Mouse (Mus musculus) left cerebral cortex, adult 18-20 months (tissue): ENCODE measurements around the gene Trp53bp1. TPM values are rescaled to one million over a fixed set of nuclear protein-coding genes. Genes with fewer than 3 reads are reported as not detected.

Experiments
- DNase-seq, 2 experiments: peaks; one replicate each; pipeline ENCODE4 v3.0.0; 2021 to 2022; ENCODE audit warnings: low spot score in 2 of 2, mixed read lengths in 1 of 2
- total RNA-seq, 2 experiments: library from RNA; stranded (reverse); gene quantifications; 2 replicates each; pipeline ENCODE4 v1.2.3; 2021

The Trp53bp1 gene
- total RNA-seq, 2 experiments from 2014 or later, result 140 to 151 TPM

DNA sequence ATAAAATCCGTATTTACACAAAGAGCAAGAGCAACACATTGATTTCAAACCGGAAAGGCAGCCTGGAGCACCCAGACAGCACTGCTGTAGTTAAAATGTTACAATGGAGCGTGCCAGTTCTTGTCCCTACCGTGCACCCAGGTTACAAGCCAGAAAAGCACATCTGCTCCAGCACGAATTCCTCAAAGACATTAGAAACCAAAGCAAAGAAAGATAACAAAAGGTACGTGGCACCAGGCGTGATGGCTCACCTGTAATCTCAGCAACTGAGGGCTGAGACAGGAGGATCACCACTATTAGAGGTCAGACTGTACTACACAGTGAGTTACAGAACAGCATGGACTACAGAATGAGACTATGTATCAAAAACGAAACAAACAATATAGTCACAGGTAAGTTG lies 2.8 kb downstream of the Trp53bp1 start:
- DNase-seq, result no peak

DNA sequence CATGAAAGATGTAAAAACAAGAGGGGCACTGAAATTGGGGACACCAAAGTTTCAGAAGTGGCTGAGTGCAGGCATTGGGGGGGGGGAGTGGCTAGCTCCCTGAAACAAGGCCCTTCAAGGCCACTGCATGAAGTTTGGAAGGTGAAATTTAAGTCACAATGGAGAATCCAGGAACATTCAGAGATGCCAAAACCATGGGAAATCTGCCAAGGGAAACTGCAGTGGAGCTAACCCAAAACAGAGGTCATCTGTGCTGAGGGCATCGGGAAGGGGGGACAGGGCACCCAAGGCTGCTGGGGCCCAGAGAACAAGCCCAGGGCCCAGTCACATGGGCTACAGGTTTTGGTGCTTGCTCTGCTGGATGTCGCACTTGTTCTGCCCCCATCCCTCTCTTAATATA lies 21.4 kb downstream of the Trp53bp1 start:
- DNase-seq, result no peak

DNA sequence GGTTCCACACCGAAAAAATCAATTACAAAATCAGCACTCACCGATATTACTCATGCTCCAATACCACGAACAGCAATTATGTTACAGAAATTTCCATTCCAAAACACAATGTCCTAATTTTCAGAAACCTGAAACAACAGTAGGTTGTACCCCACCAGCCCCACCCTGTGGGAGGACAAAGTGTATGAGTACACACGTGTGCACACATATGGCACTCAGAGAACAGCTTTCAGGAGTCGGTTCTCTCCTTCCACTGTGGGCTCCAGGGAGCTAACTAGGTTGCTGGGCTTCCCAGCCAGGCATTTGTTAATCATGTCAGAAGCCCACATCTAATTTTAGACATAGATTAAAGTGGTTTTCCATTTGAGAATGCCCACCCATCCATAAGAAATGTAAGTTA lies 27.1 kb downstream of the Trp53bp1 start:
- DNase-seq, result no peak

DNA sequence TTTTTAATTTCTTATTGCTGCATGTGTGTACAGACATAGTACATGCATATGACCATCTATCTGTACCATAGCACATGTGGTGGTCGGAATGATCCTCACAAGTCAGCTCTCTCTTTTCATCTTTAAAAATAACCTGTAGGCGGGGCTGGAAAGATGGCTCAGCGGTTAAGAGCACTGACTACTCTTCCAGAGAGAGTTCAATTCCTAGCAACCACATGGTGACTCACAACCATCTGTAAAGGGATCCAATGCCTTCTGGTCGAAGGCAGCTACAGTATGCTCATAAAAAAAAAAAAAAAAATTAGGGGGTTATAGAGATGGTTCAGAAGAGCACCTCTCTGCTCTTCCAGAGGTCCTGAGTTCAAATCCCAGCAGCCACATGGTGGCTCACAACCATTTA lies 31.8 kb downstream of the Trp53bp1 start:
- DNase-seq, result no peak

DNA sequence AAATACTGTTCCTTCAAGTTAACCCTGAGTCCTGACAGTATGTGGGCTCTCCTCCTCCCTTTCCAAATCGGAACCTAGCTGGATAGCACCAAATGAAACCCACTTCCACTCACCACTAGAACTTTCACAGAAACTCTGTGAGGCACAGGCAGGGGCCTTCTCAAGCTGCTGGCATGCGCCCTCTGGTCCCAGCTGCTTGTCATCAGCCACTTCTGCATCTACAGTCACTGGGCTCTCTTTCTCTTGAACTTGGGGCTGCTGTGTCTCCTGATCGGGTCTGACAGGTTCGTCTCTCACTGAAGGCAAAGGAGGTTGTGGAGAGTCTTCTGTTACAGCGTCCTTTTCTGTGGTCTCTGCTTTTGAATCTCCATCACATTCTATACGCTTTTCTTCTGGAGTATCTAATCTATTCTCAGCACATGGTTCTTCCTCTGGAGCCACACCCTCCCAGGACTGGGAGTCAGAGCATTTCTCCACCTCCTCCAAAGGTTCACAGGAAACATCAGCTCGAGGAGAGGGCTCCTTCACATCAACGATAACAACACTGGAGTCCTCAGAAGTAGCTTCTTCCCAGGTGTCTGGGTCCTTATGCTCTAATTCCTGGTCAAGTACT lies 35.6 kb downstream of the Trp53bp1 start:
- no peak for DNase-seq

DNA sequence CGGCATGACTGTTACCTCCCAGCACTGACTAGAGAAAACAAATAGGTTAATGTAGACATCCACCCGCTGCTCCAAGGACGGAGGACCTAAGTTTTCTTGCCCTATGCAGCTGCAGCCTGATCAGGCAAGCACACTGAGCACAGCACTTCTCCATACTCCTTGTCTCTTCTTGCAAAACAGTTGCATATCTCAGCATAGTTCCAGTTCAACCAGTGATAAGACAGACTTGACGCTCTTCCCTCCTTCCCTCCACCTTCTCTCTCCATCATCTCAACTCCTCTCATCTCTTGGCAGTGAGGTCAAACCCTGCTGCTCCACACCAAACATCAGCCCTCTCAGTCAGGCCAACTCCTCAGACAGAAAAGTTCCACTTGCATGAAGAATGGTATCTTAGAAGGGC lies 43.1 kb downstream of the Trp53bp1 start:
- no peak for DNase-seq

DNA sequence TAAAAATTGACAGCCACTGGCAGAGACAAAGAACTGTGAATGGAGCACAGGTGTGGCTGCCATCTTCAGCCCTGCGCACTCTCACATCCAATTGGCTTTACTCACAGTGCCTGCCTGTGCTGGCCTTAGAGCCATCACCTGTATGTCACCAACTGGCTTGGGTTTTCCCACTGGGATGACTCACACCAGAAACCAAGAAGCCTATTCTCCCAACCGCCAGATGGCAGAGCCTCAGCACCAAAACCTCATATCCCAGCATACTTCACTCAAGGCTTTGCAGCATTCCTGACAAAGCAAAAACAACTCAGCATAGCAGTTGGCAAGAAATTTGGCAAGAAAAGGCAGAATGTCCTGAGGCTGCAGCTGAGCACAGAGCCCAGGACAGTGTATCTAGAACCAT lies 48.2 kb downstream of the Trp53bp1 start:
- DNase-seq, result peak; percentile 40 to 55

DNA sequence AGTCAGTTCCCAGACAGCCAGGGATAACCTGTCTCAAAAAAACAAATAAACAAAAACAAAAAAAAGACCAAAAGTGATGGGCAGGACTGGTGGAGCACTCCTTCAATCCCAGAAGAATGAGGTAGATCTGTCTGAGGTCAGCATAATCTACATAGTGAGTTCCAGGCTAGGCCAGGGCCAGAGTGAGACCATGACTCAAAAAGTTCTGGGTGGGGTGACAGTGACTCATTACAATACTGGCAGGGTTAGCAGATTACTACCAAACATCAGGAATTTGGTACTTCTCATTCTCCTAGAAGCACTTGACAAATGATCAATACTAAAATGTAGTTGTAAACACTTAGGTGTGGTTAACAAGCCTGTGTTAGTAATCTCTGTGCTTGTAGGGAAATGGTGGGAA lies 51.2 kb downstream of the Trp53bp1 start:
- DNase-seq, result no peak

DNA sequence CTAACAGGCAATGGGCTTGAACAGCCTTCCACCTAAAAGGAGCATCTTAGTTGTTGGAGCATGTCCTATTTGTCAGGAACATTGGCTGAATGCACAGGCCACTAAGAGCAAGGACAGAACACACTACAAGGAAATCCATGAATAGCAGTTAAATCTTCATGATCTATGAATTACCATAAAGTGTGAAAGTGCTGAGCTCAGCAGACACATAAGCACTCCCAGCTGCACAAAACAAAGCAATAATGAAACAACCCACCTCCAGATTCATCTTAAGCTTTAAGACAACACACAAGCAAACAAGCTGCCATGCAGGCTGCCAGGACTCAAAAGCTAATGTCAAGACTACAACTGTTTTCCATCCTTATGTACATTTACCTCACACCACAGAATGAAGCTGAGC lies 52.0 kb downstream of the Trp53bp1 start:
- DNase-seq, result no peak

DNA sequence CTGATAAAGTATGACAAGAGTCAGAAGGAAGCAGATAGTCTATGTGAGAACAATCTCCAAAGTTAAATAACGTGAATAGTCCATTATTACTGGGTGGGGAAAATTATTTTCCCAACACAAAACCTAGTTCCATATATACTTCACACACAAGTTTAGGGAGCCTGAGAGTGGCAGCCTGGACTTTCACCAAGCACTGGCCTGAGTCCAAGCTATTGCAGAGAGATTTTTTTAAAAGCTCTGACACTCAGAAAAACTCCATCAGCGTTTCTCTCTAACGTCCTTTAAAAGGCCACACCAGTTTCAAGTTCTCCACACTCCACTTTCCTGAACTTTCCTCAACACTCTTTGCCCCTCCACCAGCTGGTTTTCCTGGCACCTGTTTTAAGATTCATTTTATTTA lies 56.7 kb downstream of the Trp53bp1 start:
- DNase-seq, result no peak

DNA sequence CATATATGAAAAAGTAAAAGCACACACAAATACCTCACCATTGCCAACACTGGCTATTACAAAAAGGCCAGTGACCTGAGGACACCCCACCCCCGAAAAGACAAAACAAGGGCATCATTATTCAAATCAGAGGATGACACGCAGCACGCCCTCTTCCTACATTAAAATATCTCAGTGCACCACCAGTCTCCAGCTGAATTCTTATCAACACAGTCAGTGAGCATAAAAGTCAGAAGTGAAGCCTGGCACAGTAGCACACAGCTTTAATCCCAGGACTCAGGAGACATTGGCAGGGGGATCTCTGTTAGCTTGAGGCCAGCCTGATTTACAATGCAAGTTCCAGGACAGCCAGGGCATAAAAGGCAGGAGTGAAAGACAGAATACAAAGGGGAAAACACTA lies 64.7 kb downstream of the Trp53bp1 start:
- no peak for DNase-seq

DNA sequence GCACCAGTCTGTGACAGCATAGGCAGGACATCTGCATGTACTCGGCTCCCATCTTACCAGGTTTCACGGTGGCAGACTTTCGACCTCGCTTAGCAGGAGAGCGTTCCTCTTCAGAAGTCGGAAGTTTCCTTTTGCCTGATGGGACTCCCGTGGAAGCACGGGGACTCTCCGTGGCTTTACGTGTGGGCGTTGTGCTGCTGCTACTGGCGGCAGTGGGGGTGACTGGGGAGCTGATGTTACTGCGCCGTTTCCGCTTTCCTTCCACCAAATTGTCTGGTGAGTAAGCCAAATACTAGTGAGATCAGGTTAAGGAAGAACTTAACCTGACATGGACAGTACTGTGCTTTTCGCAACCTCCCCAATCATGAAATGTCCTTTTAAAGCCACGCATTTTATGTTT lies 66.9 kb downstream of the Trp53bp1 start:
- peak in 1 of 2 experiments; percentile 44 for DNase-seq

DNA sequence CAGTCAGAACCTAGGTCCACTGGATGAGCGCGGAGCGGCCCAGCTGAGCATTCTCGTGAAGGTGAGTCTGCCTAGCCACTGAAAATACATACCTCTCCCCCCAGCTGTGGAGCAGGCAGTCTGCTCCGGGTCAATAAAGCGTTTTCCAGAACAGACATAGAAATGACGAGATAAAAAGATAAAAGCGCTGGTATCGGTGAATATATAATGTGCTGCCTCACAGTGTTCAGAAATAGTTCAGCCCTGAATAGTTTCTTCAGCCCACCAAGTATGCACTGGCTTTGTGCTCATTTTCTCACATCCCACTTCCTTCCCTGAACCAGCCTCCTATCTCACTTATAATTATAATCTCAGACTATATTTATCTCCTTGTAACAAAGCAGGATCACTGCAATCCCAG lies 75.7 kb downstream of the Trp53bp1 start:
- DNase-seq, result peak in 1 of 2 experiments; percentile 39

DNA sequence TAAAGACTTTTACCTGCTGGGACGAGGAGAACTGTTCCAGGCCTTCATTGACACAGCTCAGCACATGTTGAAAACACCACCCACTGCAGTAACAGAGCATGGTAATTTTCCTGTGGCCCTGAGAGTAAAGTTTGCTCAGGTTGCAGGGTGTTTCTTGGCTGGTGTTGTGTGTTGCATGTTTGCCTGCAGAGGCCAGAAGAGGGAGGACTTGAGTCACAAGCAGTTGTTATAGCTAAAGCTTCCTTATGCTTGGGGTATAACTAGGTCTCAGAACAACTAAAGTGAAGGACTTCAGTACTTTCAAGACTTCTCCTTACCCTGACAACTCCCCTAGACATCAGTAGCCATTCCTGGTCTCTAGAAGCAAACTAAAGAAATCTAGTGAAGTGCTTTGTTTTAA lies 82.7 kb downstream of the Trp53bp1 start:
- DNase-seq, result no peak

DNA sequence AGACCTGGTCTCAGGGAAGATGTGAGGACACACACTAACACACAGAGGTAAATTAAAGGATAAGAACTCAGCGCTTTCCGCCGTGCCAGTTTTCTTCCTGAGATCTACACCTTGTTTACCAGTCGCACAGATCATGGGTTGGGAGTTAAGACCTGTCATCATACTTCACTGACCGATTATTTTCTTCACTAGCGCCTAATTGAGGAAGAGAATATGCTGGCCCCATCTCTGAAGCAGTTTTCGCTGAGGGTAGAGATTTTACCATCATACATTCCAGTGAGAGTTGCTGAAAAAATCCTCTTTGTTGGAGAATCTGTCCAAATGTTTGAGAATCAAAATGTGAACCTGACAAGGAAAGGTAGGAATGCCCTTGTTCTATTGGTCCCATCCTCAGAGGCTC lies 87.1 kb downstream of the Trp53bp1 start:
- DNase-seq, result no peak

DNA sequence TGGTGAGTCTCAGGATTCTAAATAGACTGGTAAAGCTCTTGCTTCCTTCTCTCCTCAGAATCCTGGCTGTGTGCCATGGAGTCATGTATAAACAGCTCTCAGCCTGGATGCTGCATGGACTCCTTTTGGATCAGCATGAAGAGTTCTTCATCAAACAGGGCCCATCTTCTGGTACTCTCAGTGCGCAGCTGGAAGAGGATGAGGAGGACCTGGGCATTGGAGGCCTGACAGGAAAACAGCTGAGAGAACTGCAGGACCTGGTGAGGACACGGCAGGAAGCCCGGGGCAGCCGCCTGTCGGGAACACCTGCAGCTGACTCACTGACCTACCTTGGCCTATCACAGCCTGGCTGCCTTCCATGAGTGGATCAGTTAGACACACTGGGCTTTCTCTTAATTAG lies 87.8 kb downstream of the Trp53bp1 start:
- no peak for DNase-seq

DNA sequence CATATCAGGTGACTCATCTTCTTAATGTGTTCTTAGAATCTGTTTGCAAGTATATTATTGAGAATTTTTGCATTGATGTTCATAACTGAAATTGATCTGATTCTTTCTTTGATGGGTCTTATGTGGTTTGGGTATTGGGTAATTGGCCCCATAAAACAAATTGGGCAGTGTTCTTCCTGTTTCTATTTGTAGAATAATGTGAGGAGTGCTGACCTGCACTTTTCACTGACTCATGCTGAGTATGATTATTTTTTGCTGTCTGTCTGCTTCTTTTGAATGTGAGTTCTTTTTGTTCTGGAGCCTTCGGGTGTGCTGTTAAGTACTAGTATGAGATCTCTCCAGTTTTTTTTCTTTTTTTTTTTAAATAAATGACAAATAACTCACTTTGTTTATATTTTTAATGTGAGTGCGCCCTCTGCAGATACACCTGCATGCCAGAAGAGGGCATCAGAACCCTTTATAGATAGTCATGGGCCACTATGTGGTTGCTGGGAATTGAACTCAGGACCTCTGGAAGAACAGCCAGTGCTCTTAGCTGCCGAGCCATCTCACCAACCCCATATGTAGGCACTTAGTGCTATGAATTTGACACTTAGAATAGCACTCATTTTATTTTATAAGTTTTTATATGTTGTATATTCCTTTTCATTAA lies 92.3 kb downstream of the Trp53bp1 start:
- no peak for DNase-seq

DNA sequence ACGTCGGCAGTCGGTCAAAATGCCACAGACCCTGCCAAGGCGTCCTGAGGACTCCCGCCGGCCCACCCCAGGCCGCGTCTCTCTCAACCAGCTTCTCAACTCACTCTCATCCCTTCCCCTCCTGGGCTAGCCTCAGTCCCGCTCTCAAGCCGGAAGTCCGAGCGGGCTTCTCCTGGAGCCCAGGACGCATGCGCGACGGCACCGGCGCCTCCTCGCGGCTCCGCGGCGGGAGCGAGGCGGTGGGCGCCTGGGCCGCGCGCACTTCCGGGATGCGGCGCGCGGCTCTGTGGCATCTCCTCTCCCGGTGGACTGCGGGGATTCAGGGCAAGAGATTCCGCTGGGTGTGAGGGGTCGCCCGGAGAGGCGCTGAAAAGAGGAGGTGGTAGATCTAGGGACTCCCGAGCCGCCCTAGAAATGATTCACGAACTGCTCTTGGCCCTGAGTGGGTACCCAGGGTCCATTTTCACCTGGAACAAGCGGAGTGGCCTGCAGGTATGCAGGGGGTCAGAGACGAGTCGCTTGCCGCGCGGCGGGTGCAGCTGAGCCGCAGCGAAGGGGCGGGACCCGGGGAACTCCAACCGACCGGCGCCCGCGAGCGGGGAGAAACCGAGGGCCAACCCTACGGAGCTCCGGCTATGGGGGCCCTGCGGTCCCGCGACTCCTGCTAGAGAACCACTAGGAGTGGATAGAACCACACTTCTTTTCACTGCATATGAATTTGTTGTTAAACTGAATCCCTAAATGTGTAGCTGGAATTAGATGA lies 100.0 kb downstream of the Trp53bp1 start, which contains the start of gene Zscan29:
TSS of gene Zscan29 (minus strand) at position 146 of the 763 bp plus-strand sequence.
- peak; percentile 86 to 89 for DNase-seq

DNA sequence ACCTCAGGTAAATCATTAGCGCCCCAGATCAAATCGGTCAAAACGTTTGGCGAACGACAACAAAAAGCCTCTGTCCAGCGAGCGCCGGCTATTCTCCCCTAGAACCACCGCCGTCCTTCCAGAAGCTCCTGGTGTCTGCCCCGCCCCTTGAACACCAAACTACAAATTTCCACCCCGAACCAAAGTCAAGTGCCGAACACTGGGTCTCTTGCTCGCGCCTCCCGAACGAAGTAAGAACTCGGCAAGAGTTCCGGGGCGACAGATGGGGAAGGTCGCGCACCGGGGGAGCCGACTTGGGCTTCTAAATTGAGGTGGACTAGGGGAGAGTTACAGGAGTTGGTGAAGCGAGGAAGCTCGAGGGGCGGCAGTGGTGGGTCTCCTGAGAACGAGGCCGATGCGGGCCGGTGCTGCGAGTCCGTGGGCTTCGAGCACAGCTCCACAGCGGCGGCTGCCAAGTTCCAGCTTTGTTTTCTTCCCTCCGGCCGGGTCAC lies 100.7 kb downstream of the Trp53bp1 start, which contains the start of gene Tubgcp4:
TSS of gene Tubgcp4 (plus strand) at position 174 of the 491 bp plus-strand sequence.
- no peak for DNase-seq

DNA sequence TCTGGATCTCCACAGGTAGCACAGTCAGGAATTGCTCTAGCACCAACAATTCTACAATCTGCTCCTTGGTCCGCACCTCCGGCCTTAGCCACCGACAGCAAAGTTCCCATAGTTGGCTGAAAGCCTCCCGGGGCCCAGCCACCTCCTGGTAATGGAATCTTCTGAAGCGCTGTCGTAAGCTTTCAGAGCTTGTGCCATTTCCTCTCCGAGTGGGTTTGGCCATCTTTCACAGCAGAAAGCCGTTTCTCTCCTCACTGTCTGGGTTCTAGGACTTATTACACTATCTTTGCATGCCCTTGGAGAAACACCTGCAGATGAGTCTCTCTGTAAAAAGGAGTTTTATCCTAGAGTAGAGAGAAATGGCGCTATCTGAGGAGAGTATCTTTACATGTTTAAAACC lies 101.3 kb downstream of the Trp53bp1 start:
- DNase-seq, result peak in 1 of 2 experiments; percentile 12

DNA sequence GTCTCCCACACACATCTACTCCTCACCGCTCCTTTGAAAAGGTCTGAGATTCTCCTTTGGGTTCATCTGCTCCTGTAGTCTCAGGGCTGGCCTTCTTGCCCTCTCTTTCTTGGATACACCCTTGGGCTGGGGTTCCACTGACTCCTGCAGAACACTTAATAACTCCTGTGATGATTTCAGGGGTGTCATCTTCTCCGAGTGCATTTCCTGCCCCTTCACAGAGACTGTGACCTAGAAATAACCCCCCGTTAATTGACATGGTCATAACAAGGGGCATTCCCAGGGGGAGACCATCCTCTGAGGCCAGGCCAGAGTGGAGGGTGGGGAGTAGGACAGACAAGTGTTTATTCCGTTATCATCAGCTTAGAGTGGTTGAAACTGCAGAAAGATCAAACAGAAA lies 102.0 kb downstream of the Trp53bp1 start:
- DNase-seq, result no peak

DNA sequence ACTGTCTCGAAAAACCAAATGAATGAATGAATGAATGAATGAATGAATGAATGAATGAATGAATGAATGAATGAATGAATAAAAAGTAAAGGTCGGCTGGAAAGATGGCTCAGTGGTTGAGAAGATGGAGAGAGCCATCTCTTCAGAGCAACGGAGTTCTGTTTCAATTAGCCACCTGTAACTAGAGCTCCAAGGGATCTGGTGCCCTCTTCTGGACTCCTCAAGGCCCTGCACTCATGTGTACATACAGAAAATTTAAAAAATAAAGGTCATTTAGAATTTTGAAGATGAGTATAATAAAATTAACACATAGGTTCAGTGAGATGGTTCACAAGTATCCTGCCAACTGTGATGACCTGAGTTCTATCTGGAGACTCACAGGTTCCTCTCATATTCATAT lies 118.1 kb downstream of the Trp53bp1 start:
- no peak for DNase-seq
